Mouse (Mus musculus): Measurements from ENCODE around the gene Ugt1a6a. TPM values are rescaled to one million over a fixed set of nuclear protein-coding genes. Genes with fewer than 3 reads are reported as not detected.

Ugt1a6a gene
- polyA plus RNA-seq, 1 experiment from 2014 or later = 0.48 TPM

- DNase-seq (ENCODE audit: low spot score) (no peak), ATAC-seq (replicated peaks; ENCODE audit: insufficient number of reproducible peaks, low FRiP score, low TSS enrichment, low read depth) (no peak)
- WGBS = 88% methylated on average over 7 of the region's 7 CpGs
- H3K4me1 ChIP-seq (ENCODE audit: control insufficient read depth, insufficient read depth, low read length) = no peaks in the 10 kb centered on the region
- H3K4me3 ChIP-seq (ENCODE audit: low read depth, low read length) = no peak overlapping the region
- H3K27me3 ChIP-seq (ENCODE audit: control insufficient read depth, insufficient read depth, low read length) = no peaks in the 10 kb centered on the region
- H3K9ac ChIP-seq (replicated peaks; ENCODE audit: low read length) = no peak overlapping the region
- H3K9me3 ChIP-seq (replicated peaks; ENCODE audit: control insufficient read depth, low read length) = peaks cover 4% of the 10 kb centered on the region
- no peak overlapping the region for H3K4me2 ChIP-seq (ENCODE audit: low read depth, low read length)
- no peak overlapping the region for H3K27ac ChIP-seq (replicated peaks; ENCODE audit: low read depth, low read length)
- peaks cover 97% of the 10 kb centered on the region for H3K36me3 ChIP-seq (replicated peaks; ENCODE audit: control insufficient read depth, insufficient read depth, low read depth, low read length)
Observed at GRCm38 (mm10) chr1:88264237-88264868, 129.7 kb downstream of the Ugt1a6a start.

GRCm38 (mm10) chr1:88264869-88265240 is 130.2 kb downstream of the Ugt1a6a start:
- no peak for ATAC-seq (replicated peaks; ENCODE audit: insufficient number of reproducible peaks, low FRiP score, low TSS enrichment, low read depth)
- H3K27ac ChIP-seq (replicated peaks; ENCODE audit: low read depth, low read length) = no peak overlapping the region
- peaks cover 3% of the 10 kb centered on the region; the same call in 1 of the 2 replicates for H3K9me3 ChIP-seq (replicated peaks; ENCODE audit: control insufficient read depth, low read length)
- H3K9ac ChIP-seq (replicated peaks; ENCODE audit: low read length) = no peak overlapping the region
- no peak overlapping the region for H3K4me3 ChIP-seq (ENCODE audit: low read depth, low read length)
- 76% methylated on average over 4 of the region's 4 CpGs for WGBS
- no peak overlapping the region for H3K4me2 ChIP-seq (ENCODE audit: low read depth, low read length)
- H3K4me1 ChIP-seq (ENCODE audit: control insufficient read depth, insufficient read depth, low read length) = no peaks in the 10 kb centered on the region
- H3K27me3 ChIP-seq (ENCODE audit: control insufficient read depth, insufficient read depth, low read length) = no peaks in the 10 kb centered on the region
- no peak for DNase-seq (ENCODE audit: low spot score)
- peaks cover 97% of the 10 kb centered on the region for H3K36me3 ChIP-seq (replicated peaks; ENCODE audit: control insufficient read depth, insufficient read depth, low read depth, low read length)

GRCm38 (mm10) chr1:88266123-88266522 is 131.5 kb downstream of the Ugt1a6a start:
- ATAC-seq (replicated peaks; ENCODE audit: insufficient number of reproducible peaks, low FRiP score, low TSS enrichment, low read depth) (no peak), DNase-seq (ENCODE audit: low spot score) (no peak)
- Histone ChIP-seq H3K27me3 (ENCODE audit: control insufficient read depth, insufficient read depth, low read length) (no peaks in the 10 kb centered on the region), H3K27ac (replicated peaks; ENCODE audit: low read depth, low read length) (no peak overlapping the region), H3K9ac (replicated peaks; ENCODE audit: low read length) (no peak overlapping the region), H3K4me1 (ENCODE audit: control insufficient read depth, insufficient read depth, low read length) (no peaks in the 10 kb centered on the region), H3K4me2 (ENCODE audit: low read depth, low read length) (no peak overlapping the region), H3K36me3 (replicated peaks; ENCODE audit: control insufficient read depth, insufficient read depth, low read depth, low read length) (peaks cover 88% of the 10 kb centered on the region), H3K4me3 (ENCODE audit: low read depth, low read length) (no peak overlapping the region), H3K9me3 (replicated peaks; ENCODE audit: control insufficient read depth, low read length) (no peaks in the 10 kb centered on the region; the same call in 1 of the 2 replicates)
- 90% methylated on average over 13 of the region's 13 CpGs for WGBS

GRCm38 (mm10) chr1:88267489-88267888 is 132.9 kb downstream of the Ugt1a6a start:
- H3K4me3 ChIP-seq (ENCODE audit: low read depth, low read length) = no peak overlapping the region
- no peaks in the 10 kb centered on the region for H3K27me3 ChIP-seq (ENCODE audit: control insufficient read depth, insufficient read depth, low read length)
- WGBS = 93% methylated on average over 6 of the region's 6 CpGs
- no peak overlapping the region for H3K4me2 ChIP-seq (ENCODE audit: low read depth, low read length)
- no peak for DNase-seq (ENCODE audit: low spot score)
- no peak overlapping the region for H3K9ac ChIP-seq (replicated peaks; ENCODE audit: low read length)
- H3K4me1 ChIP-seq (ENCODE audit: control insufficient read depth, insufficient read depth, low read length) = no peaks in the 10 kb centered on the region
- no peak overlapping the region for H3K27ac ChIP-seq (replicated peaks; ENCODE audit: low read depth, low read length)
- ATAC-seq (replicated peaks; ENCODE audit: insufficient number of reproducible peaks, low FRiP score, low TSS enrichment, low read depth) = no peak; the same call in 1 of the 2 replicates
- H3K9me3 ChIP-seq (replicated peaks; ENCODE audit: control insufficient read depth, low read length) = no peaks in the 10 kb centered on the region; the same call in 1 of the 2 replicates
- peaks cover 84% of the 10 kb centered on the region for H3K36me3 ChIP-seq (replicated peaks; ENCODE audit: control insufficient read depth, insufficient read depth, low read depth, low read length)

- no peak for ATAC-seq (replicated peaks; ENCODE audit: insufficient number of reproducible peaks, low FRiP score, low TSS enrichment, low read depth)
- Histone ChIP-seq H3K4me2 (ENCODE audit: low read depth, low read length) (no peak overlapping the region), H3K9me3 (replicated peaks; ENCODE audit: control insufficient read depth, low read length) (no peaks in the 10 kb centered on the region; the same call in 1 of the 2 replicates), H3K27me3 (ENCODE audit: control insufficient read depth, insufficient read depth, low read length) (no peaks in the 10 kb centered on the region), H3K4me1 (ENCODE audit: control insufficient read depth, insufficient read depth, low read length) (no peaks in the 10 kb centered on the region), H3K36me3 (replicated peaks; ENCODE audit: control insufficient read depth, insufficient read depth, low read depth, low read length) (peaks cover 82% of the 10 kb centered on the region), H3K9ac (replicated peaks; ENCODE audit: low read length) (no peak overlapping the region), H3K4me3 (ENCODE audit: low read depth, low read length) (no peak overlapping the region), H3K27ac (replicated peaks; ENCODE audit: low read depth, low read length) (no peak overlapping the region)
- WGBS = 85% methylated on average over 6 of the region's 6 CpGs
- DNase-seq (ENCODE audit: low spot score) = no peak
Observed at GRCm38 (mm10) chr1:88268070-88268469, 133.5 kb downstream of the Ugt1a6a start.

Other genes starting within 250 kb of the Ugt1a6a start
- gene Usp40, start 126.3 kb upstream of the Ugt1a6a start, polyA plus RNA-seq (2014; fragmentation: Nextera tagmentation; extraction: Ambion mirVana) = 34.6 and 36.6 TPM in 2 replicates
- not detected in 2 replicates for gene Ugt1a10, start 79.4 kb upstream of the Ugt1a6a start, polyA plus RNA-seq (2014; fragmentation: Nextera tagmentation; extraction: Ambion mirVana)
- gene Ugt1a9, start 64.0 kb upstream of the Ugt1a6a start, polyA plus RNA-seq (2014; fragmentation: Nextera tagmentation; extraction: Ambion mirVana) = not detected in 2 replicates
- not detected in 2 replicates for gene Ugt1a8, start 47.0 kb upstream of the Ugt1a6a start, polyA plus RNA-seq (2014; fragmentation: Nextera tagmentation; extraction: Ambion mirVana)
- 0.77 and 0.84 TPM in 2 replicates for gene Ugt1a7c, start 39.7 kb upstream of the Ugt1a6a start, polyA plus RNA-seq (2014; fragmentation: Nextera tagmentation; extraction: Ambion mirVana)
- not detected in 2 replicates for gene Ugt1a6b, start 31.6 kb upstream of the Ugt1a6a start, polyA plus RNA-seq (2014; fragmentation: Nextera tagmentation; extraction: Ambion mirVana)
- gene Ugt1a5, start 31.2 kb downstream of the Ugt1a6a start, polyA plus RNA-seq (2014; fragmentation: Nextera tagmentation; extraction: Ambion mirVana) = 0.13 TPM in 1 of 2 replicates, not detected in the other
- not detected in 2 replicates for gene Ugt1a2, start 65.8 kb downstream of the Ugt1a6a start, polyA plus RNA-seq (2014; fragmentation: Nextera tagmentation; extraction: Ambion mirVana)
- 12.0 and 16.3 TPM in 2 replicates for gene Dnajb3, start 71.0 kb downstream of the Ugt1a6a start, polyA plus RNA-seq (2014; fragmentation: Nextera tagmentation; extraction: Ambion mirVana)
- not detected in 2 replicates for gene Ugt1a1, start 77.2 kb downstream of the Ugt1a6a start, polyA plus RNA-seq (2014; fragmentation: Nextera tagmentation; extraction: Ambion mirVana)
- gene Mroh2a, start 92.2 kb downstream of the Ugt1a6a start, polyA plus RNA-seq (2014; fragmentation: Nextera tagmentation; extraction: Ambion mirVana) = 1.00 and 1.7 TPM in 2 replicates
- 139 and 152 TPM in 2 replicates for gene Hjurp, start 142.8 kb downstream of the Ugt1a6a start, polyA plus RNA-seq (2014; fragmentation: Nextera tagmentation; extraction: Ambion mirVana)
- not detected in 2 replicates for gene Trpm8, start 142.9 kb downstream of the Ugt1a6a start, polyA plus RNA-seq (2014; fragmentation: Nextera tagmentation; extraction: Ambion mirVana)

Measured in embryonic facial prominence, embryonic 11.5 days (tissue).